Mouse (Mus musculus) erythroblast, embryonic 14.5 days (primary cell): Measurements from ENCODE around the gene Arid3c.

Source experiments
- GATA1 ChIP-seq: IDR thresholded peaks from 2 replicates; pipeline ENCODE4 v1.6.1; 2012; ENCODE audit warnings: low read length, inconsistent platforms, mixed read lengths
- TAL1 ChIP-seq: IDR thresholded peaks from 3 replicates; pipeline ENCODE4 v1.6.1; 2012; ENCODE audit warnings: low read length, inconsistent platforms, mixed read lengths

- no peak for TF ChIP-seq GATA1
- no peak for TF ChIP-seq TAL1
Measured at GRCm38 (mm10) chr4:41744131-41744530, 13.2 kb upstream of the Arid3c start.
